Comparison of ENCODE assay signal across 18 mouse cellular contexts in genomic region chr2:5934936-5935335, GRCm38 (mm10).
"Had no signal": no experiment of that assay in that cellular context is flagged by ENCODE, and none has a peak within 500 bp of the region (broad histone marks: within the 10 kb centered on the region; RNA-seq: fewer than 3 reads in every experiment).

No protein-coding gene starts in this region.

- H3K27ac ChIP-seq: midbrain, embryonic 10.5 days; midbrain, embryonic 12.5 days; neural tube, embryonic 13.5 days; neural tube, embryonic 15.5 days had no signal

- H3K9ac ChIP-seq: lung, embryonic 14.5 days; midbrain, embryonic 12.5 days; neural tube, embryonic 13.5 days; neural tube, embryonic 15.5 days had no signal

- H3K36me3 ChIP-seq: midbrain, embryonic 12.5 days had no signal

- H3K4me2 ChIP-seq: lung, embryonic 14.5 days; midbrain, embryonic 12.5 days; neural tube, embryonic 13.5 days; neural tube, embryonic 15.5 days had no signal

- H3K9me3 ChIP-seq: midbrain, embryonic 10.5 days; midbrain, embryonic 12.5 days; neural tube, embryonic 13.5 days; neural tube, embryonic 15.5 days had no signal

- ATAC-seq: midbrain, embryonic 16.5 days had no signal

- H3K4me1 ChIP-seq: midbrain, embryonic 10.5 days; midbrain, embryonic 12.5 days; neural tube, embryonic 13.5 days; neural tube, embryonic 15.5 days had no signal

- H3K4me3 ChIP-seq: midbrain, embryonic 10.5 days; midbrain, embryonic 12.5 days; myocyte; neural tube, embryonic 13.5 days; neural tube, embryonic 15.5 days had no signal

- H3K27me3 ChIP-seq: midbrain, embryonic 12.5 days; neural tube, embryonic 13.5 days; neural tube, embryonic 15.5 days had no signal

- DNase-seq: lung, embryonic 14.5 days; lung, postnatal 10 days; lung, postnatal 4 days; midbrain, embryonic 14.5 days; retina, postnatal 1 day; right cerebral cortex, adult 18-20 months; right cerebral cortex, postnatal 25 days; right cerebral cortex, postnatal 4 days; spleen, adult 18-20 months; thymus, adult 18-20 months; thymus, postnatal 14 days; thymus, postnatal 36 days had no signal
